ENCODE assay signal across 29 mouse cellular contexts in the genomic region with DNA sequence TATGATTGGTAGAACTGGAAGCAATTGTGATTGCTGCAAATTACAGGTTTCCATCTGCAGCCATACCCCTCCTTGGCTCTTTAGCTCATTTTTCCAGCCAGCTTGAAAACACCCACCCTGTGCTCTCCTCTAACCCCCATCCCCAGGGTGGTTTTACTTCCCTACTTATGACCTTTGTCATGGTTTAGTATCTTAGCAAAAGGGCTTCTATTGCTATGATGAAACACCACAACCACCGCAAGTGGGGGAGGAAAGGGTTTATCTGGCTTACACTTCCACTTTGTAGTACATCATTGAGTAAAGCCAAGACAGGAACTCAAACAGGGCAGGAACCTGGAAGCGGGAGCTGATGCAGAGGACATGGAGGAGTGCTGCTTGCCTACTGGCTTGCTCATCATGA.
DNase-seq lines count a peak whose midpoint lies in the region; ATAC-seq lines count a peak whose summit lies in the region.
"Had no signal": no experiment of that assay in that cellular context is flagged by ENCODE, and none has a peak within 500 bp of the region (broad histone marks: within the 10 kb centered on the region; RNA-seq: fewer than 3 reads in every experiment).

No protein-coding gene starts in this region.

- DNase-seq in embryonic facial prominence, embryonic 14.5 days (ENCODE audit: low spot score): peak; percentile 19
- DNase-seq in embryonic facial prominence, embryonic 10.5 days (ENCODE audit: low spot score): no peak
- no peak for DNase-seq in left cerebral cortex, adult 11 months (ENCODE audit: low spot score)
- no peak for DNase-seq in adipocyte (ENCODE audit: low spot score)
- DNase-seq: adrenal gland, adult 2 months; cerebellum, adult 18-20 months; cerebellum, postnatal 14 days; gastrocnemius, postnatal 14 days; heart, adult 18-20 months; heart, postnatal 36 days; kidney, adult 2 months; layer of hippocampus, adult 9-11 months; lung, adult 18-20 months; lung, postnatal 10 days; retina, postnatal 1 day; right cerebral cortex, postnatal 25 days had no signal

- 89% methylated on average over 2 of the region's 2 CpGs for WGBS in embryonic facial prominence, embryonic 14.5 days
- 94% methylated on average over 2 of the region's 2 CpGs for WGBS in embryonic facial prominence, embryonic 10.5 days
- 94% methylated on average over 2 of the region's 2 CpGs for WGBS in forebrain, embryonic 12.5 days

- H3K4me3 ChIP-seq in embryonic facial prominence, embryonic 14.5 days (ENCODE audit: low read depth, low read length): no peak overlapping the region
- H3K4me3 ChIP-seq in embryonic facial prominence, embryonic 10.5 days: no peak overlapping the region
- no peak overlapping the region for H3K4me3 ChIP-seq in forebrain, embryonic 12.5 days (replicated peaks)
- H3K4me3 ChIP-seq: embryonic facial prominence, embryonic 13.5 days; forebrain, embryonic 15.5 days; midbrain, embryonic 12.5 days; neural tube, embryonic 12.5 days; stomach, embryonic 15.5 days had no signal

- no peak for ATAC-seq in embryonic facial prominence, embryonic 14.5 days (ENCODE audit: low read depth)
- ATAC-seq in granulocyte monocyte progenitor cell, adult 5-6 weeks (replicated peaks; ENCODE audit: poor library complexity, severe bottlenecking): peak; percentile 96
- ATAC-seq in neutrophil, adult 5-6 weeks (ENCODE audit: extremely low read depth, insufficient number of reproducible peaks, low FRiP score, poor library complexity, severe bottlenecking): peak; percentile 79
- ATAC-seq in forebrain, embryonic 12.5 days (ENCODE audit: low FRiP score): no peak
- ATAC-seq: CD4-positive, CD25-positive, alpha-beta regulatory T cell, adult 4 months; inflammation-experienced regulatory T-cells, adult 6 months had no signal

- H3K27ac ChIP-seq in embryonic facial prominence, embryonic 14.5 days (replicated peaks; ENCODE audit: low read depth, low read length): no peak overlapping the region
- H3K27ac ChIP-seq in embryonic facial prominence, embryonic 10.5 days (replicated peaks): no peak overlapping the region
- no peak overlapping the region for H3K27ac ChIP-seq in forebrain, embryonic 12.5 days
- H3K27ac ChIP-seq: embryonic facial prominence, embryonic 13.5 days; forebrain, embryonic 15.5 days; hindbrain, embryonic 14.5 days; kidney, postnatal 0 days; midbrain, embryonic 12.5 days; neural tube, embryonic 12.5 days; stomach, embryonic 15.5 days had no signal

- H3K27me3 ChIP-seq in embryonic facial prominence, embryonic 14.5 days (replicated peaks; ENCODE audit: control insufficient read depth, insufficient read depth, low read length): no peaks in the 10 kb centered on the region
- H3K27me3 ChIP-seq in embryonic facial prominence, embryonic 10.5 days (replicated peaks; ENCODE audit: low read depth, poor library complexity, severe bottlenecking): no peaks in the 10 kb centered on the region
- H3K27me3 ChIP-seq in forebrain, embryonic 12.5 days: no peaks in the 10 kb centered on the region
- H3K27me3 ChIP-seq: embryonic facial prominence, embryonic 13.5 days; forebrain, embryonic 15.5 days; midbrain, embryonic 12.5 days; neural tube, embryonic 12.5 days; stomach, embryonic 15.5 days had no signal

- H3K36me3 ChIP-seq in embryonic facial prominence, embryonic 14.5 days (ENCODE audit: control insufficient read depth, insufficient read depth, low read length): no peaks in the 10 kb centered on the region
- no peaks in the 10 kb centered on the region for H3K36me3 ChIP-seq in embryonic facial prominence, embryonic 10.5 days (replicated peaks)
- H3K36me3 ChIP-seq in forebrain, embryonic 12.5 days (replicated peaks): no peaks in the 10 kb centered on the region
- H3K36me3 ChIP-seq: embryonic facial prominence, embryonic 13.5 days; forebrain, embryonic 15.5 days; midbrain, embryonic 12.5 days; neural tube, embryonic 12.5 days; stomach, embryonic 15.5 days had no signal

- H3K9ac ChIP-seq in embryonic facial prominence, embryonic 14.5 days (ENCODE audit: low read depth, low read length): no peak overlapping the region
- no peak overlapping the region for H3K9ac ChIP-seq in forebrain, embryonic 12.5 days
- H3K9ac ChIP-seq: embryonic facial prominence, embryonic 13.5 days; forebrain, embryonic 15.5 days; hindbrain, embryonic 14.5 days; midbrain, embryonic 12.5 days; neural tube, embryonic 12.5 days; stomach, embryonic 15.5 days had no signal

- no peak overlapping the region for H3K4me2 ChIP-seq in embryonic facial prominence, embryonic 14.5 days (ENCODE audit: low read depth, low read length)
- H3K4me2 ChIP-seq in forebrain, embryonic 12.5 days: no peak overlapping the region
- H3K4me2 ChIP-seq: embryonic facial prominence, embryonic 13.5 days; forebrain, embryonic 15.5 days; hindbrain, embryonic 14.5 days; liver, embryonic 11.5 days; midbrain, embryonic 12.5 days; neural tube, embryonic 12.5 days; stomach, embryonic 15.5 days had no signal

- H3K4me1 ChIP-seq in embryonic facial prominence, embryonic 14.5 days (ENCODE audit: control insufficient read depth, insufficient read depth, low read length): no peaks in the 10 kb centered on the region
- 0 out of 2 replicates have a peak, but pooled peaks cover 3% of the 10 kb centered on the region for H3K4me1 ChIP-seq in embryonic facial prominence, embryonic 10.5 days
- H3K4me1 ChIP-seq in forebrain, embryonic 12.5 days: no peaks in the 10 kb centered on the region
- H3K4me1 ChIP-seq: embryonic facial prominence, embryonic 13.5 days; midbrain, embryonic 12.5 days; neural tube, embryonic 12.5 days; stomach, embryonic 15.5 days had no signal

- H3K9me3 ChIP-seq in embryonic facial prominence, embryonic 14.5 days (ENCODE audit: control insufficient read depth, low read length): no peaks in the 10 kb centered on the region
- no peaks in the 10 kb centered on the region for H3K9me3 ChIP-seq in embryonic facial prominence, embryonic 10.5 days
- H3K9me3 ChIP-seq in forebrain, embryonic 12.5 days: no peaks in the 10 kb centered on the region
- H3K9me3 ChIP-seq: embryonic facial prominence, embryonic 13.5 days; forebrain, embryonic 15.5 days; midbrain, embryonic 12.5 days; neural tube, embryonic 12.5 days; stomach, embryonic 15.5 days had no signal

Comparison
In these comparisons a context has a peak if more than half of its experiments do, and no peak if none do; other contexts are left out.
1. ATAC-seq: peak in granulocyte monocyte progenitor cell, adult 5-6 weeks (single experiment) and neutrophil, adult 5-6 weeks (single experiment); none in embryonic facial prominence, embryonic 14.5 days (single experiment) and forebrain, embryonic 12.5 days (single experiment).